In the genomic region with DNA sequence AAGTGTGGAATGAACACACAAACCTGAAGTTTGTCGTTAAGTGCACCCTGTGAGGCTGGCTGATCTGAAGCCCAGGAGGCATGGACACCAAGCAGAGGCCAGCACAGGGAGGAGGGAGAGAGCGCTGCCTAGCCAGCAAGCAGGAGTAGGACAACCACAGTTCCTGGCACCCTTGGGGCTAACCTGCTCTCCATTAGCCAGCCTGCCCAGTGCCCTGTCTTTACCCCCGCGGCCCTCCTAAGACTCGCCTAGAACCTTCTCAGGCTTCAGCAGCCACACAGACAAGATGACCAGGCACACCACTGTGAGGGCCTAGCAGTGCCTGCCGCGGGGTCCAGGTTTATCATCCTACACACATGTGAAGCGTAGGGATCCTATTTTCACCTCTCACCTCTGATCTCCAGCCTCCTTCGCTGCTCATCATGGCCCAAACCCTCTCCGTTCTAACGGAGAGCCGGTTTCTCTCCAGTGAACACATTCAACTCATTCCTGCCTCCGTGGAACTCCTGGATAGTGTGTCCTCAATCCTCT, we compare ENCODE assay signal across 12 mouse cellular contexts. TPM values are rescaled to one million over a fixed set of nuclear protein-coding genes. Genes with fewer than 3 reads are reported as not detected.
DNase-seq lines count a peak whose midpoint lies in the region; ATAC-seq and TF ChIP-seq lines count a peak whose summit lies in the region.
"Had no signal": no experiment of that assay in that cellular context is flagged by ENCODE, and none has a peak within 500 bp of the region (broad histone marks: within the 10 kb centered on the region; RNA-seq: fewer than 3 reads in every experiment).

No protein-coding gene starts in this region.

- 62% methylated on average over 13 of the region's 13 CpGs for WGBS in heart, embryonic 12.5 days

- no peaks in the 10 kb centered on the region for H3K36me3 ChIP-seq in heart, embryonic 12.5 days
- H3K36me3 ChIP-seq in myocyte (ENCODE audit: control insufficient read depth, insufficient read depth): no peaks in the 10 kb centered on the region

- no peak overlapping the region for H3K4me3 ChIP-seq in heart, embryonic 12.5 days
- H3K4me3 ChIP-seq in myocyte: peak overlapping the region; percentile 38

- peak overlapping the region; percentile 100; the same call in 1 of the 2 replicates for H3K4me2 ChIP-seq in heart, embryonic 12.5 days
- no peak overlapping the region for H3K4me2 ChIP-seq in myocyte (ENCODE audit: low read depth)

- no peak overlapping the region for H3ac ChIP-seq in myocyte (ENCODE audit: control insufficient read depth, insufficient read length)

- peaks cover 28% of the 10 kb centered on the region for H3K4me1 ChIP-seq in heart, embryonic 12.5 days (replicated peaks)

- peaks cover 14% of the 10 kb centered on the region; the same call in 1 of the 2 replicates for H3K27me3 ChIP-seq in heart, embryonic 12.5 days (replicated peaks)
- H3K27me3 ChIP-seq in myocyte (ENCODE audit: control insufficient read depth, insufficient read depth, insufficient read length): no peaks in the 10 kb centered on the region

- peak; percentile 19 for DNase-seq in CD4-positive, CD25-positive, alpha-beta regulatory T cell, adult 2 months (ENCODE audit: low read depth, low spot score)
- no peak for DNase-seq in heart, adult 18-20 months
- peak; percentile 32 for DNase-seq in testis, postnatal 10 days (ENCODE audit: low spot score)
- no peak for DNase-seq in testis, postnatal 14 days (ENCODE audit: low spot score)
- no peak for DNase-seq in natural killer cell, adult 2 months (ENCODE audit: low spot score in 2 of 2)

- H3K9ac ChIP-seq in heart, embryonic 12.5 days: no peak overlapping the region

- no peaks in the 10 kb centered on the region for H3K79me2 ChIP-seq in myocyte (ENCODE audit: control insufficient read depth, insufficient read depth)

- no peak overlapping the region for H3K27ac ChIP-seq in heart, embryonic 12.5 days (ENCODE audit: poor library complexity, severe bottlenecking)

- TF ChIP-seq POLR2A in myocyte (IDR thresholded peaks at IDR 0.05; ENCODE audit: insufficient read length, low read depth): no peak

- ATAC-seq in CD4-positive, CD25-positive, alpha-beta regulatory T cell, adult 4 months: no peak
- no peak for ATAC-seq in heart, embryonic 12.5 days (ENCODE audit: insufficient number of reproducible peaks, low FRiP score)

- no peaks in the 10 kb centered on the region for H3K9me3 ChIP-seq in heart, embryonic 12.5 days (replicated peaks)

TF ChIP-seq in myocyte, 11 proteins besides CTCF, POLR2A, EP300 and RAD21:
- no peak for TF ChIP-seq TCF3 (IDR thresholded peaks at IDR 0.05; ENCODE audit: insufficient read length, low read depth)
- no peak for TF ChIP-seq MAX (IDR thresholded peaks at IDR 0.05; ENCODE audit: low read depth)
- no peak for TF ChIP-seq USF1 (IDR thresholded peaks at IDR 0.05; ENCODE audit: low read depth)
- no peak for TF ChIP-seq TCF12 (IDR thresholded peaks at IDR 0.05; ENCODE audit: insufficient read depth, poor library complexity, severe bottlenecking)
- TF ChIP-seq MYOD1 (IDR thresholded peaks at IDR 0.05; ENCODE audit: control insufficient read depth in 1 of 3, insufficient read length in 2 of 3, low read depth in 2 of 3): no peak
- no peak for TF ChIP-seq POLR2AphosphoS2 (IDR thresholded peaks at IDR 0.05; ENCODE audit: insufficient read length, low read depth)
- no peak for TF ChIP-seq REST (IDR thresholded peaks at IDR 0.05; ENCODE audit: insufficient read depth, insufficient read length)
- no peak for TF ChIP-seq MYOG (IDR thresholded peaks at IDR 0.05; ENCODE audit: control insufficient read depth in 1 of 3, insufficient read depth in 1 of 3, insufficient read length in 2 of 3, low read depth in 2 of 3)
- no peak for TF ChIP-seq SRF (IDR thresholded peaks at IDR 0.05; ENCODE audit: control insufficient read depth, insufficient read length, low read depth)
- TF ChIP-seq CEBPB (IDR thresholded peaks at IDR 0.05; ENCODE audit: insufficient read depth, poor library complexity, severe bottlenecking): no peak
- TF ChIP-seq E2F4 (IDR thresholded peaks at IDR 0.05; ENCODE audit: insufficient read depth): no peak

RNA-seq across cellular contexts. Expression of a gene that starts 2.7 kb away (rescaled TPM):
- polyA plus RNA-seq in CD4-positive, CD25-positive, alpha-beta regulatory T cell, adult 4 months (2017; shearing (Covaris generic)): 100 to 1,000 TPM; 247 to 262 TPM
- polyA plus RNA-seq in heart, embryonic 12.5 days (2016; fragmentation: Nextera tagmentation; extraction: Ambion mirVana): 5.0 and 5.1 TPM in 2 replicates
- total RNA-seq in heart, adult 18-20 months (2021): 10 to 100 TPM; 28.7 to 37.5 TPM
- 116 TPM for polyA plus RNA-seq in myocyte (2012; fragmentation: generic; extraction: Trizol)

RNA-seq across cellular contexts. Expression of a gene that starts 33.1 kb away (rescaled TPM):
- not detected for polyA plus RNA-seq in CD4-positive, CD25-positive, alpha-beta regulatory T cell, adult 4 months (2017; shearing (Covaris generic))
- not detected in 2 replicates for polyA plus RNA-seq in heart, embryonic 12.5 days (2016; fragmentation: Nextera tagmentation; extraction: Ambion mirVana)
- total RNA-seq in heart, adult 18-20 months (2021): not detected
- not detected for polyA plus RNA-seq in myocyte (2012; fragmentation: generic; extraction: Trizol)
- total RNA-seq: adrenal gland, adult 18-20 months; layer of hippocampus, postnatal 14 days; MEL had no signal
- polyA plus RNA-seq: liver, embryonic 11.5 days had no signal

Comparison
In these comparisons a context has a peak if more than half of its experiments do, and no peak if none do; other contexts are left out.
1. DNase-seq: peak in CD4-positive, CD25-positive, alpha-beta regulatory T cell, adult 2 months (single experiment) and testis, postnatal 10 days (single experiment); none in heart, adult 18-20 months (0 of 2), testis, postnatal 14 days (single experiment) and natural killer cell, adult 2 months (0 of 2).
2. RNA of a gene that starts 2.7 kb away (polyA plus RNA-seq): 247 to 262 TPM in CD4-positive, CD25-positive, alpha-beta regulatory T cell, adult 4 months and 116 TPM in myocyte (single experiment); 5.0 to 5.1 TPM in heart, embryonic 12.5 days; every median in the first group is over 10 times any median in the second.